Mouse (Mus musculus) C2C12 (cell line): ENCODE results near the gene Rxylt1.
A peak's percentile ranks its signal among the peaks of the same experiment; 100 is the strongest.

Experiments used
- CEBPB ChIP-seq: IDR thresholded peaks from one replicate; pipeline ENCODE4 v1.6.1; 2011; ENCODE audit warnings: low read depth, mild to moderate bottlenecking, control low read depth, moderate library complexity
- CTCF ChIP-seq: IDR thresholded peaks from one replicate; pipeline ENCODE4 v1.5.1; 2011; ENCODE audit not compliant: control insufficient read depth, insufficient read depth, insufficient read length
- MAX ChIP-seq: IDR thresholded peaks from one replicate; pipeline ENCODE4 v1.6.1; 2011; ENCODE audit warnings: mild to moderate bottlenecking, control low read depth
- MYOD1 ChIP-seq: IDR thresholded peaks from one replicate; pipeline ENCODE4 v1.6.1; 2011; ENCODE audit warnings: low read depth; ENCODE audit not compliant: control insufficient read depth, insufficient read length
- MYOG ChIP-seq: IDR thresholded peaks from one replicate; pipeline ENCODE4 v1.6.1; 2011; ENCODE audit not compliant: control insufficient read depth, insufficient read length; ENCODE audit errors: extremely low read depth
- USF1 ChIP-seq: IDR thresholded peaks from one replicate; pipeline ENCODE4 v1.6.1; 2011; ENCODE audit warnings: low read depth, mild to moderate bottlenecking, control low read depth, moderate library complexity

- TF ChIP-seq USF1 (peak; percentile 76), CTCF (no peak), MAX (no peak), MYOG (no peak), CEBPB (no peak), MYOD1 (no peak)
These were observed 58.6 kb downstream of the Rxylt1 start for GRCm38 (mm10) chr10:122038554-122038953.
